ENCODE assay signal across 8 mouse cellular contexts in genomic region chr3:28408859-28409459, GRCm38 (mm10).
DNase-seq lines count a peak whose midpoint lies in the region; ATAC-seq and TF ChIP-seq lines count a peak whose summit lies in the region.

No protein-coding gene starts in this region.

- H3K9me3 ChIP-seq in forebrain, postnatal 0 days (ENCODE audit: low read length), result no peaks in the 10 kb centered on the region
- H3K9me3 ChIP-seq in liver, embryonic 12.5 days (replicated peaks), result no peaks in the 10 kb centered on the region
- H3K9me3 ChIP-seq in neural tube, embryonic 11.5 days (ENCODE audit: control insufficient read depth, low read length), result no peaks in the 10 kb centered on the region

- H3K27ac ChIP-seq in forebrain, postnatal 0 days (ENCODE audit: low read depth, low read length), result peak overlapping the region; percentile 47
- no peak overlapping the region for H3K27ac ChIP-seq in liver, embryonic 12.5 days
- H3K27ac ChIP-seq in neural tube, embryonic 11.5 days (ENCODE audit: low read depth, low read length), result no peak overlapping the region

- ATAC-seq in forebrain, postnatal 0 days, result peak; percentile 93
- peak; percentile 95 for ATAC-seq in liver, embryonic 12.5 days
- peak; percentile 69; the same call in 1 of the 2 replicates for ATAC-seq in neural tube, embryonic 11.5 days (ENCODE audit: insufficient read depth, low FRiP score, low TSS enrichment)

- 24% methylated on average over 12 of the region's 12 CpGs for WGBS in forebrain, postnatal 0 days
- 50% methylated on average over 12 of the region's 12 CpGs for WGBS in liver, embryonic 12.5 days (ENCODE audit: insufficient replicate concordance)
- WGBS in neural tube, embryonic 11.5 days, result 54% methylated on average over 12 of the region's 12 CpGs

- no peak overlapping the region for H3K4me3 ChIP-seq in forebrain, postnatal 0 days (ENCODE audit: low read depth, low read length)
- no peak overlapping the region for H3K4me3 ChIP-seq in liver, embryonic 12.5 days
- H3K4me3 ChIP-seq in neural tube, embryonic 11.5 days (ENCODE audit: low read depth, low read length), result no peak overlapping the region

- intact Hi-C loops in heart, postnatal 10 days (cut with DNase I), result no loop called here

- no peak overlapping the region for H3K9ac ChIP-seq in forebrain, postnatal 0 days
- H3K9ac ChIP-seq in liver, embryonic 12.5 days, result no peak overlapping the region
- H3K9ac ChIP-seq in neural tube, embryonic 11.5 days (ENCODE audit: low read length), result no peak overlapping the region

- no peaks in the 10 kb centered on the region for H3K27me3 ChIP-seq in forebrain, postnatal 0 days (ENCODE audit: insufficient read depth, low read length)
- H3K27me3 ChIP-seq in liver, embryonic 12.5 days (replicated peaks), result no peaks in the 10 kb centered on the region
- H3K27me3 ChIP-seq in neural tube, embryonic 11.5 days (ENCODE audit: control insufficient read depth, insufficient read depth, low read length), result no peaks in the 10 kb centered on the region

- H3K4me1 ChIP-seq in forebrain, postnatal 0 days (ENCODE audit: insufficient read depth), result no peaks in the 10 kb centered on the region; the same call in 1 of the 2 replicates
- H3K4me1 ChIP-seq in liver, embryonic 12.5 days, result peaks cover 22% of the 10 kb centered on the region
- no peaks in the 10 kb centered on the region for H3K4me1 ChIP-seq in neural tube, embryonic 11.5 days (ENCODE audit: control insufficient read depth, insufficient read depth, low read length)

- no peak overlapping the region for H3K4me2 ChIP-seq in forebrain, postnatal 0 days (ENCODE audit: low read depth)
- H3K4me2 ChIP-seq in liver, embryonic 12.5 days, result peak overlapping the region; percentile 35
- no peak overlapping the region for H3K4me2 ChIP-seq in neural tube, embryonic 11.5 days (ENCODE audit: low read depth)

- TF ChIP-seq CTCF in forebrain, postnatal 0 days (IDR thresholded peaks at IDR 0.05; ENCODE audit: low read depth), result peak; percentile 46

- peak; percentile 6 for DNase-seq in 3T3-L1 (ENCODE audit: low read depth, low spot score)
- peak; percentile 55 for DNase-seq in cerebellum, adult 11 months
- DNase-seq in forebrain, postnatal 0 days, result peak; percentile 76
- DNase-seq in heart, postnatal 10 days, result peak; percentile 70 to 71
- DNase-seq in kidney, postnatal 25 days, result peak; percentile 32 to 71
- DNase-seq in neural tube, embryonic 11.5 days (ENCODE audit: low spot score), result peak; percentile 58
- DNase-seq in thymus, postnatal 4 days, result peak; percentile 25

- H3K36me3 ChIP-seq in forebrain, postnatal 0 days (ENCODE audit: insufficient read depth), result no peaks in the 10 kb centered on the region
- H3K36me3 ChIP-seq in liver, embryonic 12.5 days, result no peaks in the 10 kb centered on the region
- H3K36me3 ChIP-seq in neural tube, embryonic 11.5 days (ENCODE audit: control insufficient read depth, insufficient read depth, low read length), result no peaks in the 10 kb centered on the region

Comparison
In these comparisons a context has a peak if more than half of its experiments do, and no peak if none do; other contexts are left out.
1. DNase-seq: peak in every context shown above with its lines; median percentile 76 in forebrain, postnatal 0 days; 70 in heart, postnatal 10 days; 58 in neural tube, embryonic 11.5 days; 55 in cerebellum, adult 11 months; 52 in kidney, postnatal 25 days; 25 in thymus, postnatal 4 days; 6 in 3T3-L1.